Comparison of ENCODE assay signal across 1 mouse cellular context in the genomic region with DNA sequence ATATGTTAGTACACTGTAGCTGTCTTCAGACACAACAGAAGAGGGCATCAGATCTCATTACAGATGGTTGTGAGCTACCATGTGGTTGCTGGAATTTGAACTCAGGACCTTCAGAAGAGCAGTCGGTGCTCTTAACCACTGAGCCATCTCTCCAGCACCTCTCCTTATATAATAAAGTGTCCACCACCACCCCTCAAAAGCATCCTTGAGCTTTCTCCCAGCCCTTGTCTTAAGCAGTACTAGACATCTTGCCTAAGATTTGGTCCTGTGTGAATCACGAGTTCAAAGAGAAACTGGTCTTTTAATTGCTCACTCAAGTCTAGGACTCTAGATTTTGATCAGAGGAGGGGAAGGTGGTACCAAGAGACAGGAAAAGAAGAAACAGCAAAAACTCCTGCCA.
TF ChIP-seq lines count a peak whose summit lies in the region.

No protein-coding gene starts in this region.

TF ChIP-seq in MEL, 35 proteins besides CTCF, POLR2A, EP300 and RAD21:
- peak; percentile 53; the same call in 1 of the 2 replicates for TF ChIP-seq TBP (IDR thresholded peaks at IDR 0.05; ENCODE audit: low read depth, low read length)
TF ChIP-seq in MEL: peak in this region for 1; not testable (repeated sequence) for 34.
